Mouse (Mus musculus) olfactory bulb, adult 2 months (tissue): ENCODE measurements around the gene Il4.

Experiments used
- CTCF ChIP-seq: fragments of 200-500 bp; IDR thresholded peaks from 2 replicates; pipeline ENCODE4 v1.5.1; 2012; ENCODE audit warnings: low read depth, mild to moderate bottlenecking, low read length, moderate library complexity; ENCODE audit not compliant: insufficient read depth
- POLR2A ChIP-seq: fragments of 200-500 bp; IDR thresholded peaks from 2 replicates; pipeline ENCODE4 v1.6.1; 2012; ENCODE audit warnings: mild to moderate bottlenecking, low read depth, low read length, moderate library complexity; ENCODE audit not compliant: insufficient read depth

- TF ChIP-seq POLR2A (no peak), CTCF (no peak)
Measured at GRCm38 (mm10) chr11:53664091-53664490, 45.6 kb upstream of the Il4 start.
